Mouse (Mus musculus) myocyte (in vitro differentiated cells): ENCODE results near the gene Uba52. TPM values are rescaled to one million over a fixed set of nuclear protein-coding genes. Genes with fewer than 3 reads are reported as not detected.

Experiments used
- H3K27me3 ChIP-seq: one replicate; pipeline ENCODE4 v1.6.1; 2011; ENCODE audit not compliant: control insufficient read depth, insufficient read depth, insufficient read length
- H3K36me3 ChIP-seq: one replicate; pipeline ENCODE4 v1.6.1; 2011; ENCODE audit not compliant: control insufficient read depth, insufficient read depth
- H3K4me2 ChIP-seq: one replicate; pipeline ENCODE4 v1.6.1; 2011; ENCODE audit warnings: low read depth, control low read depth
- H3K4me3 ChIP-seq: one replicate; pipeline ENCODE4 v1.5.1; 2011; ENCODE audit warnings: mild to moderate bottlenecking, control low read depth, moderate library complexity
- H3K79me2 ChIP-seq: one replicate; pipeline ENCODE4 v1.6.1; 2011; ENCODE audit not compliant: control insufficient read depth, insufficient read depth
- H3ac ChIP-seq: one replicate; pipeline ENCODE4 v1.6.1; 2011; ENCODE audit not compliant: control insufficient read depth, insufficient read length
- CEBPB ChIP-seq: IDR thresholded peaks from 2 replicates; pipeline ENCODE4 v1.6.1; 2011; ENCODE audit warnings: mild to moderate bottlenecking, moderate library complexity; ENCODE audit not compliant: poor library complexity, insufficient read depth, severe bottlenecking
- E2F4 ChIP-seq: IDR thresholded peaks from one replicate; pipeline ENCODE4 v1.6.1; 2011; ENCODE audit warnings: mild to moderate bottlenecking, control low read depth, moderate library complexity; ENCODE audit not compliant: insufficient read depth
- MAX ChIP-seq: IDR thresholded peaks from one replicate; pipeline ENCODE4 v1.6.1; 2011; ENCODE audit warnings: low read depth, mild to moderate bottlenecking, control low read depth
- MYOD1 ChIP-seq, 3 experiments: IDR thresholded peaks; one replicate each; pipeline ENCODE4 v1.6.1; 2011; ENCODE audit warnings: control low read depth in 2 of 3, low read depth in 2 of 3, mild to moderate bottlenecking in 2 of 3, moderate library complexity in 1 of 3; ENCODE audit not compliant: insufficient read length in 2 of 3, control insufficient read depth in 1 of 3
- MYOG ChIP-seq, 3 experiments: IDR thresholded peaks; one replicate each; pipeline ENCODE4 v1.6.1; 2011; ENCODE audit warnings: control low read depth in 2 of 3, low read depth in 2 of 3, mild to moderate bottlenecking in 2 of 3; ENCODE audit not compliant: insufficient read length in 2 of 3, control insufficient read depth in 1 of 3, insufficient read depth in 1 of 3
- POLR2A ChIP-seq: IDR thresholded peaks from one replicate; pipeline ENCODE4 v1.6.1; 2011; ENCODE audit warnings: low read depth, mild to moderate bottlenecking, control low read depth, moderate library complexity; ENCODE audit not compliant: insufficient read length
- POLR2AphosphoS2 ChIP-seq: IDR thresholded peaks from one replicate; pipeline ENCODE4 v1.6.1; 2011; ENCODE audit warnings: low read depth, control low read depth; ENCODE audit not compliant: insufficient read length
- REST ChIP-seq: IDR thresholded peaks from one replicate; pipeline ENCODE4 v1.6.1; 2011; ENCODE audit warnings: mild to moderate bottlenecking, control low read depth, moderate library complexity; ENCODE audit not compliant: insufficient read depth, insufficient read length
- SRF ChIP-seq: IDR thresholded peaks from one replicate; pipeline ENCODE4 v1.6.1; 2011; ENCODE audit warnings: low read depth; ENCODE audit not compliant: control insufficient read depth, insufficient read length
- TCF12 ChIP-seq: IDR thresholded peaks from one replicate; pipeline ENCODE4 v1.6.1; 2011; ENCODE audit warnings: mild to moderate bottlenecking, control low read depth; ENCODE audit not compliant: poor library complexity, insufficient read depth, severe bottlenecking
- TCF3 ChIP-seq: IDR thresholded peaks from one replicate; pipeline ENCODE4 v1.6.1; 2011; ENCODE audit warnings: low read depth, control low read depth; ENCODE audit not compliant: insufficient read length
- USF1 ChIP-seq: IDR thresholded peaks from one replicate; pipeline ENCODE4 v1.6.1; 2011; ENCODE audit warnings: low read depth, mild to moderate bottlenecking, control low read depth, moderate library complexity
- polyA plus RNA-seq: library from polyadenylated mRNA; unstranded; fragments of >200 nt; fragmentation: generic; extraction: Trizol; gene quantifications from one replicate; pipeline ENCODE4 v1.2.1, GENCODE M21; 2012; ENCODE audit warnings: missing spikeins

The Uba52 gene
- polyA plus RNA-seq, 1 experiment: 2,253 TPM

GRCm38 (mm10) chr8:70552836-70553235, 42.2 kb upstream of the Uba52 start:
- Histone ChIP-seq H3K27me3 (no peaks in the 10 kb centered on the region), H3K4me3 (no peak overlapping the region), H3ac (no peak overlapping the region), H3K36me3 (no peaks in the 10 kb centered on the region), H3K79me2 (peaks cover 64% of the 10 kb centered on the region), H3K4me2 (no peak overlapping the region)
- TF ChIP-seq TCF12 (no peak), CEBPB (no peak), USF1 (no peak), E2F4 (no peak), POLR2A (no peak), MYOG (IDR thresholded peaks at IDR 0.05; ENCODE audit: control insufficient read depth in 1 of 3, insufficient read depth in 1 of 3, insufficient read length in 2 of 3, low read depth in 2 of 3) (no peak), MYOD1 (IDR thresholded peaks at IDR 0.05; ENCODE audit: control insufficient read depth in 1 of 3, insufficient read length in 2 of 3, low read depth in 2 of 3) (no peak), SRF (no peak), MAX (no peak), TCF3 (no peak), POLR2AphosphoS2 (no peak), REST (no peak)

- no peak overlapping the region for H3ac ChIP-seq
- H3K4me2 ChIP-seq: no peak overlapping the region
- TF ChIP-seq TCF3 (no peak), USF1 (no peak), MAX (no peak), SRF (no peak), MYOG (IDR thresholded peaks at IDR 0.05; ENCODE audit: control insufficient read depth in 1 of 3, insufficient read depth in 1 of 3, insufficient read length in 2 of 3, low read depth in 2 of 3) (no peak), REST (no peak), TCF12 (no peak), POLR2AphosphoS2 (no peak), E2F4 (no peak), MYOD1 (IDR thresholded peaks at IDR 0.05; ENCODE audit: control insufficient read depth in 1 of 3, insufficient read length in 2 of 3, low read depth in 2 of 3) (no peak)
Measured at GRCm38 (mm10) chr8:70551558-70552161, 41.1 kb upstream of the Uba52 start.

GRCm38 (mm10) chr8:70549412-70550184, 39.0 kb upstream of the Uba52 start:
- Histone ChIP-seq H3K4me2 (no peak overlapping the region), H3K79me2 (peaks cover 85% of the 10 kb centered on the region), H3K4me3 (no peak overlapping the region), H3ac (no peak overlapping the region), H3K27me3 (no peaks in the 10 kb centered on the region), H3K36me3 (no peaks in the 10 kb centered on the region)
- TF ChIP-seq TCF12 (no peak), MYOG (IDR thresholded peaks at IDR 0.05; ENCODE audit: control insufficient read depth in 1 of 3, insufficient read depth in 1 of 3, insufficient read length in 2 of 3, low read depth in 2 of 3) (no peak), POLR2A (no peak), REST (no peak), USF1 (no peak), E2F4 (no peak), SRF (no peak), TCF3 (no peak), MAX (no peak), CEBPB (no peak), POLR2AphosphoS2 (no peak), MYOD1 (IDR thresholded peaks at IDR 0.05; ENCODE audit: control insufficient read depth in 1 of 3, insufficient read length in 2 of 3, low read depth in 2 of 3) (no peak)

More at GRCm38 (mm10) chr8:70551558-70552161, 41.1 kb upstream of the Uba52 start:
- Histone ChIP-seq H3K4me3 (no peak overlapping the region), H3K79me2 (peaks cover 73% of the 10 kb centered on the region), H3K36me3 (no peaks in the 10 kb centered on the region), H3K27me3 (no peaks in the 10 kb centered on the region)

GRCm38 (mm10) chr8:70547762-70548161, 37.2 kb upstream of the Uba52 start:
- H3K27me3 ChIP-seq: no peaks in the 10 kb centered on the region
- no peak for TF ChIP-seq E2F4
- no peak for TF ChIP-seq POLR2AphosphoS2
- TF ChIP-seq TCF12: no peak
- TF ChIP-seq REST: no peak
- no peak for TF ChIP-seq SRF
- no peak for TF ChIP-seq TCF3
- TF ChIP-seq MYOG (IDR thresholded peaks at IDR 0.05; ENCODE audit: control insufficient read depth in 1 of 3, insufficient read depth in 1 of 3, insufficient read length in 2 of 3, low read depth in 2 of 3): no peak
- no peak for TF ChIP-seq MYOD1 (IDR thresholded peaks at IDR 0.05; ENCODE audit: control insufficient read depth in 1 of 3, insufficient read length in 2 of 3, low read depth in 2 of 3)
- TF ChIP-seq CEBPB: no peak
- TF ChIP-seq MAX: no peak
- TF ChIP-seq POLR2A: no peak
- TF ChIP-seq USF1: no peak
- H3K4me2 ChIP-seq: no peak overlapping the region
- peaks cover 92% of the 10 kb centered on the region for H3K79me2 ChIP-seq
- H3ac ChIP-seq: no peak overlapping the region
- H3K4me3 ChIP-seq: no peak overlapping the region
- H3K36me3 ChIP-seq: no peaks in the 10 kb centered on the region
